Mouse (Mus musculus) brown adipose tissue, adult 24 weeks (tissue): ENCODE measurements at regions not wholly inside any gene's neighbourhood (a gene's known extent, or its start where the extent isn't known, plus 50 kb on each side); places are given as distances from the start of the nearest gene placed in this dataset.

Source experiments
- H3K27ac ChIP-seq: fragments of 200-500 bp; replicated peaks from 2 replicates; pipeline ENCODE4 v1.5.1; 2012; ENCODE audit warnings: low read depth, mild to moderate bottlenecking, low read length
- H3K4me1 ChIP-seq: fragments of 200-500 bp; 2 replicates; pipeline ENCODE4 v1.6.1; 2012; ENCODE audit warnings: low read length, mixed read lengths; ENCODE audit not compliant: control insufficient read depth, insufficient read depth, insufficient read length
- H3K4me3 ChIP-seq: fragments of 200-500 bp; 2 replicates; pipeline ENCODE4 v1.5.1; 2012; ENCODE audit warnings: low read depth, mild to moderate bottlenecking, low read length, moderate library complexity; ENCODE audit not compliant: insufficient read depth

GRCm38 (mm10) chr12:31130434-31130833, 56.8 kb downstream of the Fam110c start:
- H3K27ac ChIP-seq, result no peak overlapping the region
- no peaks in the 10 kb centered on the region for H3K4me1 ChIP-seq
- no peak overlapping the region for H3K4me3 ChIP-seq

- no peak overlapping the region for H3K27ac ChIP-seq
- peaks cover 4% of the 10 kb centered on the region; the same call in 1 of the 2 replicates for H3K4me1 ChIP-seq
- H3K4me3 ChIP-seq, result no peak overlapping the region
These were observed 60.9 kb downstream of the Fam110c start for GRCm38 (mm10) chr12:31134465-31134992.

- Histone ChIP-seq H3K4me3 (no peak overlapping the region), H3K27ac (peak overlapping the region; percentile 95), H3K4me1 (peaks cover 4% of the 10 kb centered on the region)
These were observed 62.7 kb downstream of the Fam110c start for GRCm38 (mm10) chr12:31136364-31136763.

DNA sequence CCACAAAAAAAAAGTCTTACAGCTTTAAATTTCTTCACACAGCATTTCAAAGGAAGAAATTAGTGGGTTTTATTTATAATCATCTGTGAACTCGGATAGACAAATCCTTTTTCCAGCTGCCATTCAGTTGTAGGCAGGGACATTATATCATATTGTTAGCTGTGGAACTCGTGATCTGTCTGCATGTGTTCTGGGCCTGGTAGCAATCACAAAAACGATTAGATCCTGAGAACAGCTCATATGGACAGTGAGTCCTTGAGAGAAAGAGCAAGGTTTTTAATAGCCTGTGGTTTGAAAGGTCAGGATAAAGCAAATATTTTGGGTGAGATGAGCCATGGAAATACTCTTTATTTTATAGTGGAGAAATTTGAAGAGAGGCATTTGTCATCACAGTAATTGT, 63.2 kb downstream of the Fam110c start:
- Histone ChIP-seq H3K4me1 (peaks cover 4% of the 10 kb centered on the region), H3K4me3 (no peak overlapping the region), H3K27ac (peak overlapping the region; percentile 95)

GRCm38 (mm10) chr12:31137431-31137830, 63.8 kb downstream of the Fam110c start:
- H3K27ac ChIP-seq, result peak overlapping the region; percentile 99
- peaks cover 4% of the 10 kb centered on the region for H3K4me1 ChIP-seq
- H3K4me3 ChIP-seq, result no peak overlapping the region

DNA sequence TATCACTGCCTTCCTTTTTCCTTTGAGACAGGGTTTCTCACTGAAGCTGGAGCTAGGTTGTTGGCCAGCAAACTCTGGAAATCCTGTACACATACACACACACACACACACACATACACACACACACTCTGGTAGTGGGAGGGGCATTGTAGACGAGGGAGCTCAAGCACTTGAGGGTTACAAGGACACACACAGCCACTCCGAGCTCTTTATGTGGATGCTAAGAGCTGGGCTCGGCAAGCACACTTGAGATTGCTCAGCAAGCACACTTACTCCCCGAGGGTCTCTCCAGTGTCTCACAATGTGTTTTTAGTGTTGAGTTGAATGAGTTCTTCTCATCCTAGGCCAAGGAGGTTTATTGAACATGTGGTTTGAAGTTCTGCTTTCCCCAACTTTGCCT, 66.2 kb downstream of the Fam110c start:
- peaks cover 4% of the 10 kb centered on the region for H3K4me1 ChIP-seq
- peak overlapping the region; percentile 55 for H3K27ac ChIP-seq
- no peak overlapping the region for H3K4me3 ChIP-seq

- Histone ChIP-seq H3K4me1 (peaks cover 17% of the 10 kb centered on the region), H3K4me3 (no peak overlapping the region), H3K27ac (peak overlapping the region; percentile 92)
These were observed 69.6 kb downstream of the Fam110c start for GRCm38 (mm10) chr12:31143266-31143665.

- H3K27ac ChIP-seq, result peak overlapping the region; percentile 97
- no peak overlapping the region for H3K4me3 ChIP-seq
- H3K4me1 ChIP-seq, result peaks cover 25% of the 10 kb centered on the region
These were observed 71.5 kb downstream of the Fam110c start for GRCm38 (mm10) chr12:31145032-31145781.

DNA sequence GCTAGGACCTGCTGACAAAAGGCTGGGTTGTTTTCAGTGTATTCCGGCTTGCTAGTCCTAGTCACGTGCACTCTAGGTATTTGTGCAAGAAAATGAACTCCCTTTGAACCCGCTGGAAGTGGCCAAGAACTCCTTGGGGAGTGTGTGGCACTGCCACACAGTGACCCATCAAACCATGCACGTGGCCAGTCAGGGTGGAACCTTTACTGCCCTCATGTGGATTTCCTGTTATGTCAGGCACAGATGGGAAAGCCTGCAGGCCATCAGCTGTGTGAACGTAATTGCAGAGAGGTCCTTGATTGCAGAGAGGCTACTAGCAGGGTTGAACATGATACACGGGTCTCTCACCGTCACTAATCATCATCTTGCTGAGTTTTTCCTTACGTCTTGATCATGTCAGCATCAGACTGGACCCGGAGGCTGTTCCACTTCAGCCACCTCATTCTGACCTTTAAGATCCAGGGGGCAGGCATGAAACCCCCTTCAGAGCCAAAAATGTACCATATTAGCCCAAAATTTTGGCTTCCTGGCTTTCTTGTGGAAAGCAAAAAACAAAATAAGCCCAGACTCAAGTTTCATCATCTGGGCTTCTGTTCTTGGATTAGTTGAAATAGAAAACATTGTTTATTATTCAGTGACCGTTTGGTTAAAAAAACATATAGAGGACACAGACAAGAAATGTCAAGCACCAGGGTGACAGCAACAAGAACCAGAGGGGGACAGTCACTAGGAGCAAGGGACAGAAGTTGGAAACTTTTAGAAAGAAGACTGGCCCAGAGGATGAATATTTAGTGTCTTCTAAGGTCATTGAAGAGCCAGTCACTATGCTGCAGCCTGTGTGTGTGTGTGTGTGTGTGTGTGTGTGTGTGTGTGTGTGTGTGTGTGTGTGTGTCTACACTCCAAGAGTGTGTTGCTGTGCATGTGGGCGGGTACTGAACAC, 75.0 kb downstream of the Fam110c start:
- peaks cover 25% of the 10 kb centered on the region for H3K4me1 ChIP-seq
- H3K27ac ChIP-seq, result peak overlapping the region; percentile 35
- H3K4me3 ChIP-seq, result no peak overlapping the region

DNA sequence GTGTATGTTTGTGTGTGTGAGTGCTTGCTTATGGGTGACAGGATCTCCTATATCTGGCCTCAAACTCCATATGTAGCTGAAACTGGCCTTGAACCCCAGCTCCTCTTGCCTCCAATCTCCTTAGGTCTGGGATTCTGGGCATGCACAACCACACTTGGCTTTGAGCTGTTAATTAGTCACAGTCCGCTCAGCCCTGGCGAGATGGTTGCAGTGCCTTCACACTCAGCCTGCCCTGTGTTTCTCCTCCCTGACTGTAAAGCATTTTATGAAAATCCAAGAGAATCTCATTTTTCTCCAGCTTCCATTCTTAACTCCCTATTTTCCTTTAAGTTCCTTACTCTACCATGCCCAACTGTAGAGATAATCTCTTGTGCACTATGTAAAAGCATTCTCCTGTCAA, 80.1 kb downstream of the Fam110c start:
- Histone ChIP-seq H3K4me3 (no peak overlapping the region), H3K4me1 (peaks cover 9% of the 10 kb centered on the region), H3K27ac (no peak overlapping the region)

GRCm38 (mm10) chr12:31154608-31155011, 80.9 kb downstream of the Fam110c start:
- Histone ChIP-seq H3K27ac (peak overlapping the region; percentile 6), H3K4me1 (peaks cover 9% of the 10 kb centered on the region), H3K4me3 (no peak overlapping the region)

- peak overlapping the region; percentile 31; the same call in 1 of the 2 replicates for H3K4me3 ChIP-seq
- peak overlapping the region; percentile 86 for H3K27ac ChIP-seq
- H3K4me1 ChIP-seq, result peaks cover 6% of the 10 kb centered on the region
These were observed 82.6 kb downstream of the Fam110c start for GRCm38 (mm10) chr12:31156154-31156720.

DNA sequence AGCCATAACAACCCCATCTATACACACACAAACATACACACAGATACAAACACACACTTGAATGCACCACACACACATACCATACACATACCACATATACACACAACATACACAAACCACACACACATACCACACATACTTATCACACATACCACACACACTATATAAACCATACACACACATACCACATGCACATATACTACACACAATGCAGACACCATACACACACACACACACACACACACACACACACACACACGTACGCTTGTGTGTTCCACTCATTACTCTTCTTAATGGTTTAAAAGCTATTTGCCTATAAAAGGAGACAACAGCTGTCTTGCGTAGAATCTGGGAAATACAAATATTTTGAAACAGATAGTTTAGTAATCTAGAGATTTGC, 83.1 kb upstream of the Gm6993 start:
- Histone ChIP-seq H3K4me3 (no peak overlapping the region), H3K4me1 (peaks cover 6% of the 10 kb centered on the region), H3K27ac (no peak overlapping the region)

GRCm38 (mm10) chr12:31157890-31158289, 82.7 kb upstream of the Gm6993 start:
- Histone ChIP-seq H3K4me3 (no peak overlapping the region), H3K4me1 (peaks cover 6% of the 10 kb centered on the region), H3K27ac (no peak overlapping the region)

GRCm38 (mm10) chr12:31158885-31159284, 81.7 kb upstream of the Gm6993 start:
- no peak overlapping the region for H3K27ac ChIP-seq
- H3K4me1 ChIP-seq, result peaks cover 6% of the 10 kb centered on the region
- H3K4me3 ChIP-seq, result no peak overlapping the region
